Comparison of ENCODE assay signal across 8 mouse cellular contexts in genomic region chr17:25796951-25797369, GRCm38 (mm10). TPM values are rescaled to one million over a fixed set of nuclear protein-coding genes. Genes with fewer than 3 reads are reported as not detected.
DNase-seq lines count a peak whose midpoint lies in the region; ATAC-seq lines count a peak whose summit lies in the region.

Metrn (minus strand) TSS chr17:25797136.

- peak within 1 kb of the TSS; percentile 95 for H3K4me2 ChIP-seq in hindbrain, embryonic 11.5 days (replicated peaks; ENCODE audit: low read depth, low read length)

- no peaks in the 10 kb centered on the region for H3K36me3 ChIP-seq in hindbrain, embryonic 11.5 days (ENCODE audit: control insufficient read depth, insufficient read depth, low read length)

- no peaks in the 10 kb centered on the region for H3K9me3 ChIP-seq in hindbrain, embryonic 11.5 days (ENCODE audit: control insufficient read depth, low read length)

- peak within 1 kb of the TSS; percentile 94 for H3K27ac ChIP-seq in hindbrain, embryonic 11.5 days (ENCODE audit: low read depth, low read length)

- no peaks in the 10 kb centered on the region for H3K27me3 ChIP-seq in hindbrain, embryonic 11.5 days (ENCODE audit: control insufficient read depth, insufficient read depth, low read length)

- peak; percentile 94 for DNase-seq in Muller cell, postnatal 12 days (ENCODE audit: inconsistent ontology term)
- DNase-seq in cerebellum, adult 8-10 months: peak; percentile 65
- peak; percentile 93 for DNase-seq in hindbrain, embryonic 11.5 days (ENCODE audit: low spot score)
- peak in 1 of 2 experiments; percentile 79 for DNase-seq in layer of hippocampus, postnatal 14 days (ENCODE audit: low spot score in 2 of 2)
- peak; percentile 88 for DNase-seq in lung, postnatal 25 days (ENCODE audit: low spot score)
- peak; percentile 86 for DNase-seq in ovary, postnatal 36 days (ENCODE audit: low spot score)
- peak; percentile 97 for DNase-seq in thymus, postnatal 4 days

- WGBS in hindbrain, embryonic 11.5 days: under 1% methylated on average over 23 of the region's 35 CpGs

- ATAC-seq in frontal cortex, adult (ENCODE audit: low TSS enrichment): 0 out of 2 replicates have a peak, but pooled peaks have one; percentile 29
- peak; percentile 67 for ATAC-seq in hindbrain, embryonic 11.5 days (ENCODE audit: low FRiP score)

- peak within 1 kb of the TSS; percentile 80 for H3K4me3 ChIP-seq in hindbrain, embryonic 11.5 days (ENCODE audit: low read depth, low read length)

- peaks cover 18% of the 10 kb centered on the region for H3K4me1 ChIP-seq in hindbrain, embryonic 11.5 days (replicated peaks; ENCODE audit: control insufficient read depth, insufficient read depth, low read length)

- peak within 1 kb of the TSS; percentile 82 for H3K9ac ChIP-seq in hindbrain, embryonic 11.5 days (ENCODE audit: low read depth, low read length)

RNA-seq across cellular contexts. Expression of gene Metrn, which starts in this region (rescaled TPM):
- 16.9 and 24.1 TPM in 2 replicates for polyA plus RNA-seq in hindbrain, embryonic 11.5 days (2014; fragmentation: Nextera tagmentation; extraction: Ambion mirVana)
- total RNA-seq in layer of hippocampus, postnatal 14 days (2021): 10 to 100 TPM; 82.0 to 86.9 TPM
